Comparison of ENCODE assay signal across 26 mouse cellular contexts in genomic region chr9:67236987-67237386, GRCm38 (mm10).
DNase-seq lines count a peak whose midpoint lies in the region; ATAC-seq lines count a peak whose summit lies in the region.
"Had no signal": no experiment of that assay in that cellular context is flagged by ENCODE, and none has a peak within 500 bp of the region (broad histone marks: within the 10 kb centered on the region; RNA-seq: fewer than 3 reads in every experiment).

No protein-coding gene starts in this region.

- H3K4me2 ChIP-seq in limb, embryonic 13.5 days (replicated peaks) = no peak overlapping the region
- H3K4me2 ChIP-seq: embryonic facial prominence, embryonic 13.5 days; forebrain, embryonic 12.5 days; forebrain, embryonic 15.5 days; heart, embryonic 13.5 days; hindbrain, embryonic 12.5 days; hindbrain, embryonic 15.5 days had no signal

- H3K36me3 ChIP-seq in limb, embryonic 13.5 days = peaks cover 23% of the 10 kb centered on the region
- peaks cover 33% of the 10 kb centered on the region for H3K36me3 ChIP-seq in limb, embryonic 10.5 days
- H3K36me3 ChIP-seq: forebrain, embryonic 15.5 days; G1E had no signal

- no peak overlapping the region for H3K9ac ChIP-seq in limb, embryonic 13.5 days
- H3K9ac ChIP-seq: embryonic facial prominence, embryonic 13.5 days; forebrain, embryonic 12.5 days; forebrain, embryonic 15.5 days; heart, embryonic 13.5 days; hindbrain, embryonic 12.5 days; hindbrain, embryonic 15.5 days had no signal

- H3K9me3 ChIP-seq in limb, embryonic 13.5 days = no peaks in the 10 kb centered on the region
- no peaks in the 10 kb centered on the region for H3K9me3 ChIP-seq in limb, embryonic 10.5 days (replicated peaks)
- H3K9me3 ChIP-seq: embryonic facial prominence, embryonic 10.5 days; embryonic facial prominence, embryonic 13.5 days; forebrain, embryonic 12.5 days; forebrain, embryonic 15.5 days; G1E; heart, embryonic 10.5 days; heart, embryonic 13.5 days; hindbrain, embryonic 12.5 days; hindbrain, embryonic 15.5 days had no signal

- no peak overlapping the region for H3K27ac ChIP-seq in limb, embryonic 13.5 days
- no peak overlapping the region for H3K27ac ChIP-seq in limb, embryonic 10.5 days
- H3K27ac ChIP-seq: embryonic facial prominence, embryonic 10.5 days; embryonic facial prominence, embryonic 13.5 days; forebrain, embryonic 12.5 days; forebrain, embryonic 15.5 days; heart, adult 2 months; heart, embryonic 10.5 days; heart, embryonic 13.5 days; hindbrain, embryonic 12.5 days; hindbrain, embryonic 15.5 days had no signal

- intact Hi-C loops in heart, postnatal 25 days (cut with DNase I) = no loop called here

- 42% methylated on average over 3 of the region's 3 CpGs for WGBS in limb, embryonic 13.5 days
- WGBS in limb, embryonic 10.5 days = 65% methylated on average over 3 of the region's 3 CpGs

- peaks cover 19% of the 10 kb centered on the region for H3K4me1 ChIP-seq in limb, embryonic 13.5 days
- H3K4me1 ChIP-seq in limb, embryonic 10.5 days = peaks cover 14% of the 10 kb centered on the region; the same call in 1 of the 2 replicates
- H3K4me1 ChIP-seq: forebrain, embryonic 12.5 days; forebrain, embryonic 15.5 days; hindbrain, embryonic 12.5 days; hindbrain, embryonic 15.5 days had no signal

- H3K27me3 ChIP-seq in limb, embryonic 13.5 days = no peaks in the 10 kb centered on the region
- H3K27me3 ChIP-seq in limb, embryonic 10.5 days (ENCODE audit: low read depth, poor library complexity, severe bottlenecking) = no peaks in the 10 kb centered on the region
- H3K27me3 ChIP-seq: embryonic facial prominence, embryonic 13.5 days; forebrain, embryonic 12.5 days; forebrain, embryonic 15.5 days; heart, embryonic 13.5 days; hindbrain, embryonic 12.5 days; hindbrain, embryonic 15.5 days; Patski had no signal

- DNase-seq in limb, embryonic 10.5 days (ENCODE audit: low spot score) = no peak
- DNase-seq in thymus, postnatal 4 days = peak; percentile 17
- DNase-seq in thymus, adult 18-20 months = no peak
- DNase-seq in mesoderm, embryonic 11.5 days (ENCODE audit: low read depth, low spot score) = peak; percentile 34
- no peak for DNase-seq in heart, postnatal 25 days (ENCODE audit: low spot score)
- DNase-seq: adrenal gland, postnatal 10 days; adrenal gland, postnatal 36 days; cerebellum, adult 18-20 months; cerebellum, adult 9-10 months; cerebellum, postnatal 36 days; embryo, embryonic 11 days; gastrocnemius, postnatal 14 days; heart, adult 2 months; heart, postnatal 14 days had no signal

- peak; percentile 51; the same call in 1 of the 2 replicates for ATAC-seq in limb, embryonic 13.5 days (ENCODE audit: low FRiP score, low read depth)
- ATAC-seq: forebrain, embryonic 15.5 days; Patski had no signal

- H3K4me3 ChIP-seq in limb, embryonic 13.5 days = no peak overlapping the region
- H3K4me3 ChIP-seq in limb, embryonic 10.5 days = no peak overlapping the region
- H3K4me3 ChIP-seq: embryonic facial prominence, embryonic 10.5 days; embryonic facial prominence, embryonic 13.5 days; erythroblast, embryonic 14.5 days; forebrain, embryonic 12.5 days; forebrain, embryonic 15.5 days; heart, adult 2 months; heart, embryonic 10.5 days; heart, embryonic 13.5 days; hindbrain, embryonic 12.5 days; hindbrain, embryonic 15.5 days had no signal

Comparison
In these comparisons a context has a peak if more than half of its experiments do, and no peak if none do; other contexts are left out.
1. DNase-seq: peak in thymus, postnatal 4 days (single experiment) and mesoderm, embryonic 11.5 days (single experiment); none in limb, embryonic 10.5 days (single experiment), thymus, adult 18-20 months (0 of 2) and heart, postnatal 25 days (single experiment).